Mouse (Mus musculus) left cerebral cortex, postnatal 14 days (tissue): Measurements from ENCODE around the gene Col4a2. TPM values are rescaled to one million over a fixed set of nuclear protein-coding genes. Genes with fewer than 3 reads are reported as not detected.

ENCODE experiments used
- DNase-seq, 2 experiments: peaks; one replicate each; pipeline ENCODE4 v3.0.0; 2021 to 2022; ENCODE audit warnings: low spot score in 2 of 2, mixed read lengths in 1 of 2
- intact Hi-C: fragments of 180-260 bp; cut with DNase I; formaldehyde crosslinking; loops from one replicate; pipeline ENCODE4 v1.15.1; 2025
- total RNA-seq, 2 experiments: library from RNA; stranded (reverse); gene quantifications; 2 replicates each; pipeline ENCODE4 v1.2.3; 2021

Col4a2 gene
- total RNA-seq, 2 experiments from 2014 or later = 72.4 to 78.6 TPM

DNA sequence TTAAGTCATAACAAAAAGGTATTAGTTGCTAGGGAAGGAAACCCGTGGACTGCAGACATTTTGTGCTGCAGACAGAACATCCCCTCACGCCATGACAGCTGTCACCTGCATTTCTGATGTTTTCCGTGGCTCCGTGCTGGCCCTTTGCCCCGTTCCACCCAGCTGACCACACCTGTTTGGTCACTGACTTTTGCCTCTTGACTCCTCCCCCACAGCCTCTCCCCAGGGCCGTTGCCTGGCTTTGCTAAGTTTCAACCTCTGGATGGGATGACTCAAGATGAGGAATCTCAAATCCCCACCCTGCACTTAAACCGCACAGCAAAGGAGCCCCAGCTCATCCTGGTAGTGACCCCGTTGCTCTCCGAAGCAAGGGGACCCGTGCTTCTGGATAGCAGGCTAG lies 33.6 kb downstream of the Col4a2 start:
- intact Hi-C loops = no loop called here
- DNase-seq = no peak

- intact Hi-C loops = no loop called here
These were observed 35.1 kb downstream of the Col4a2 start for GRCm38 (mm10) chr8:11347699-11348098.

GRCm38 (mm10) chr8:11348622-11349021 lies 36.0 kb downstream of the Col4a2 start:
- intact Hi-C loops = no loop called here
- no peak for DNase-seq

More at GRCm38 (mm10) chr8:11347699-11348098, 35.1 kb downstream of the Col4a2 start:
- DNase-seq = no peak

- no peak for DNase-seq
- intact Hi-C loops = no loop called here
These were observed 38.8 kb downstream of the Col4a2 start for GRCm38 (mm10) chr8:11351355-11351754.

DNA sequence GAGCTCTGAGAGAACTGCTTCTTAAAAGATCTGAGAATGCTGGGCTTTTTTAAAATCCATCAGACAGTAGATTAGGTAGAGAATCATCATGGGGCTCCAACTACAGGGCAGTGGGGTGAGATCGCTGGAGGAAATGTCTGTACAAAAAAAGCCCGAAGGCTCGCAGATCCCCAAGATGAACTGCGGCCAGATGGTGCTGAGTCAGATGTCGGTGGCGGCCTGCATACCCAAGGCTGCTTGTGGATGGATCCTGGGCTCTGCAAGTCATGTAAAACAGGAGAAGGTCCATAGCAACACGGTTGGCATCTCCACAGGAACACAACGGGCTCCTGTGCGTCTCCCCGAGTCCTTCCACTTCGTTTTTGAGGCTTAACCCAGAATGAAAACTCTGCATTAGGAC lies 39.9 kb downstream of the Col4a2 start:
- DNase-seq = peak; percentile 33 to 35
- intact Hi-C loops = no loop called here

GRCm38 (mm10) chr8:11354800-11355451 lies 42.3 kb downstream of the Col4a2 start:
- DNase-seq = no peak
- intact Hi-C loops = no loop called here

GRCm38 (mm10) chr8:11355900-11356299 lies 43.3 kb downstream of the Col4a2 start:
- intact Hi-C loops = no loop called here
- DNase-seq = no peak

DNA sequence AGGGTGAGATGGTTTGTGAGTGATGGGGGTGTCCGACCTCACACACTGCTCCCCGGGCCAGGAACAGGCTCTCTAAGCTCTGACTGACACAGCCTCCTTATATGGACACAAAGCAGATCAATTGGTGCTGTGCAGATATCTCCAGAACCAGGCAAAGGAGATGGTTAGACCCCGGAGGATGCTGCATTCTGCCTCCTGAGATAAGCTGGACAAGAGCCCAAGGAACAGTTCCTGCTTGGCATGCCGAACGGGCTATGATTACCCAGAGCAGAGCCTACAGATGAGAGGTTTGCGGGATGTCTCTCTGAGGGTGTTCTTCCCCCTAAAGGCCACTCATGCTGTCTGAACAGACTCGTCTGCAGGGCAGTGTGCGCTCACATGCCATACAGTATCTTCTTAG lies 44.2 kb downstream of the Col4a2 start:
- DNase-seq = no peak
- intact Hi-C loops = no loop called here

DNA sequence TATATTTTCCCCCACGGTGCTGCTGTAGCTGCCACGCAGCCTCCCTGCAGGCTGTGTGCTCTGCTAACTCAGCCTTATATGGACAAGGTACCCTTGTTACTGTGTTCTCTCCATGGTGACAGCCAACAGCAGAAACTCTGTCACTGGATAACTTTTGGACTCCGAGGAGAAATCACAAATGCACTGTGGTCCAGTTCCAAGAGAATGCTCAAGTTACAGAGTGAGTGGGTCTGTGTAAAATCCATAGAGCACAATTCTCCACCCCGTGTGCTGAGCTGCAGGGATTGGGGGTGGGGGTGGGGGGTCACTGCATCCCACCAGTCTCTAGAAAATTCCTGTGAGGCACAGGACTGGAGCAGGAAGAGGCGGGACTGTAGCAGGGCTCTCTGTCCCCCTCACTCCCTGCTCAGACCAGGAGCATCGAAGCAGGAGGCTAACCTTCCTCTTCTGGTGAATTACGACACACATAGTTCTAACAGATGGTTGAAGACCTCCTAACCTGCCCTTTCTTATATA lies 45.4 kb downstream of the Col4a2 start:
- intact Hi-C loops = no loop called here
- DNase-seq = peak in 1 of 2 experiments; percentile 31

DNA sequence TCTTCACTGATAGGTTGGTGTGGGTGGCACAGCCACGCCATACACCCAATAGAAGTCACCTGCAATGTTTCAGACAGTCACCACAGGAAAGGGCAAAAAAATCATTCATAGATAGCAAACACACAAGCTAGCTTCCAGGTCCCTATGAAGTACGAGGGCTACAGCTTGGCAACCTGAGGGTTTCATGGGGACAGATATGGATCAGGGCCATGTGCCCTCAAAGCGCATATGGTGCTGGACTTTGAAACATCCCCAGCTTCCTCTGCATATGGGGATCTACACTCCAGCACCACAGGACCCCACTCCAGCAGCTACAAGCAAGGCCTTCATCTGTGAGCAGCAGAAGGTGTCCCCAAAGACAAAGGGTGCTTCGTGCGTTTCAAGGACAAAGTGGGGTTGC lies 47.2 kb downstream of the Col4a2 start:
- intact Hi-C loops = no loop called here
- no peak for DNase-seq

DNA sequence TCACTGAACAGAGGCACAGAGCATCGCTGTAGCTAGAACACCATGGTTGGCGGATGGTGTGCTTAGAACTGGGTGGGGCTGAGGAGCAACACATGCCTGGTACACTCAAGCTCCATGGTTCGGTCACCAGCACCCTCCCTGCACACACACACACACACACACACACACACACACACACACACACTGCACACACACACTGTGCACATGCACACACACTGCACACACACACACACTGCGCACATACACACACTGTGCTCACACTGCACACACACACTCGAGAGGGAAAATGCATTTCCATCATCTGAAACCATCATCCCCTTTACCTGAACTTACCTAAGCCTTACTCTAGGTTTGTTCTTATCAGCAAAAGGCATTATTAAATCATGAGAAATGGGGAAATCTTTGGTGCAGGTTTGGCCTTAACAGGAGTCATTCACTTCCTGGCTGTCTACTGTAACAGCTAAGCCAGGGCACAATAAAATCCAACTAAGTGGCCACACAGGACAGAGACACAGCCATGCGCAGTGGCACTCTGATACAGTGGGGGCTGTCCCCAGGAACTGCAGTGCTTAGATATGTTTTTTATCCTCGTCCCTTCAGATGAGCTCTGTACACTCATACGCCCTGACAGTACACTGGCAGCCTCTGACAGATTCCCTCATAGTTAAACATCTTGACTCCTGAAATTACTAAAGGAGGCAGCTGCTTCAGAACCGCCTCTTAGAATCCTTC lies 49.1 kb downstream of the Col4a2 start:
- intact Hi-C loops = no loop called here
- no peak for DNase-seq

GRCm38 (mm10) chr8:11362278-11363214 lies 49.9 kb downstream of the Col4a2 start:
- DNase-seq = peak in 1 of 2 experiments; percentile 24
- intact Hi-C loops = no loop called here

DNA sequence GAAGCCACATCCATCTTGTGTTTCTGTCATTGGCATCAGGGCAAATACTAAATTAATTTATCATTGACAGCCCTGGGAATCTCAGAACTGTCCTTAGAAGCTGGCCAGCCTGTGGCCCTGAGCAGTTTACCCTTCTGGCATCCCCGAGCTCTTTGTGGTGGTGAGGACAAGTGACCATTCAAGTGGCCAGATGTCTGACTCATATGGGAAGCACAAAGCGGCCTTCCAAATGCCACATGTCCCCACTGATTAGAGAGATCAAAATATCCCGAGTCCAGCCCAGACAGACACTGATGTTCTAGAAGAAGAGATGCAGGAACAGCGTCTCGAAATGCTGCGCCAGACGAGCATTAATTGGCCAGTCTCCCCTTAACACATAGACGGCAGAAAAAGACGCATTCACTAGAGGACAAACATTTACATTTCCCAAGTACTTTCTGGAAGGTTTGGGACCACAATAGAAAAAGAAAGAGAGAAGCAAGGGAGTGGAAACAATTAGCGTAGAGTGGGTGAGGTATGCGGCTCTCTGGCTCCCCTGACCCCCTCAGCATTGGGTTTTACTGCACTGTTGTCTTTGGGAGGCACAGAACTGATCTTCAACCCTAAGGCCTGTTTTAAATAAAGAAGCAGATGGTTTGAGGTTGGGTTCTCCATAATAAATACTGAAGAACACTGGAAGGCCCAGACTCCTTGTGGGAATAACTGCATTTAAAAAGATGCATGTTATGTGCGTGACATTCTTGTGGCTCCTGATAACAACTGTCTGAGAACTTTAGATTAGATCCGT lies 50.9 kb downstream of the Col4a2 start:
- DNase-seq = no peak
- intact Hi-C loops = no loop called here

DNA sequence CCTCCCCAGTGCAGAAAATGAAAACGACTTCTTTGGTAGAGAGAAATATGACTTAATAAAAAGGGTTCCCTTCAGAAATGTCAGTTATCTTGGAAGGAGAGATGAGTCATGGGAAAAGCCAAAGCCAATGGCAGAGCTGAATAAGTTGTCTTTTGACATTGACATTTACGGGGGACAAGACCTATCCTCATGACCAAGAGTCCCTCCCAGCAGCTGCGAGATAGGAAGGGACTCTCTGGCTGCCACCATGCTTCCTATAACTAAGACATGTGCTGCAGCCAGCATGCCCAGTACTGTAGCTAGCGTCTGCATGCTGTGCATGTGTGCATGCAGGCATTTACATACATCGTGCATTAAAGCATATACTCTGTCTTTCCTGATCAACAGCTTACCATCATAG lies 53.6 kb downstream of the Col4a2 start:
- intact Hi-C loops = no loop called here
- no peak for DNase-seq

GRCm38 (mm10) chr8:11366741-11367140 lies 54.1 kb downstream of the Col4a2 start:
- intact Hi-C loops = no loop called here
- no peak for DNase-seq

GRCm38 (mm10) chr8:11367670-11368069 lies 55.1 kb downstream of the Col4a2 start:
- DNase-seq = no peak
- intact Hi-C loops = no loop called here

DNA sequence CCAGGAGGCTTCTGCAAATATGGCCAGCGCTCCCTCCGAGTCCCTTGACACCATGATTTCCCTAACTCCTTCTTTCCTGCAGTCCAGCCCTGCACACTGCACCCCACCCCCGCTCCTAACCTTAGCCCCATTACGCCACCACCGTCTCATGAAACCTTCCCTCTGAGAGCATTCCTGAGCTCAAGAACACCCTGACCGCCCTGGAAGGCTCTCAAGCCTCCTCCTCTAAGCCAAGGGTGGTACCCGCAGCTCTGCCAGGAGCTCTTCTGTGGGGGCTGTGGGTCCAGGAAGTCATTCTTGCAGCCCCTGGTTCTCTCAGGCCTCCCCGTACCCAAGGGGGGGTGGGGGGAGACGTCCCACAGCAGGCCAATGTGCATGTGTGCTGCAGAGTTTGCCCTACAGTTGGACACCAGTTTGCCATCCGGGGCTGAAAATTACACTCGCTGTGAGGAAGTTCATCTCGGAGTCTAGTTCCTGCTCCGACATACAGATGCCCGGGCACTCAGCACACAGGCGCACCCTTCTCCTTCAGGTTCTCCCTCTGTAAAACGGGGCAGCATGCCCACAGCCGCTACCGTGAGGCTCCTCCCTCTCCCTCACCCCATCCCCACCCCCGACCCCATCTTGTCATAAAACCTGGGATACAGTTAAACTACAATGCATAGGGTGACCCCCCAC lies 57.1 kb downstream of the Col4a2 start:
- intact Hi-C loops = no loop called here
- no peak for DNase-seq

GRCm38 (mm10) chr8:11371347-11371746 lies 58.7 kb downstream of the Col4a2 start:
- intact Hi-C loops = no loop called here
- no peak for DNase-seq

DNA sequence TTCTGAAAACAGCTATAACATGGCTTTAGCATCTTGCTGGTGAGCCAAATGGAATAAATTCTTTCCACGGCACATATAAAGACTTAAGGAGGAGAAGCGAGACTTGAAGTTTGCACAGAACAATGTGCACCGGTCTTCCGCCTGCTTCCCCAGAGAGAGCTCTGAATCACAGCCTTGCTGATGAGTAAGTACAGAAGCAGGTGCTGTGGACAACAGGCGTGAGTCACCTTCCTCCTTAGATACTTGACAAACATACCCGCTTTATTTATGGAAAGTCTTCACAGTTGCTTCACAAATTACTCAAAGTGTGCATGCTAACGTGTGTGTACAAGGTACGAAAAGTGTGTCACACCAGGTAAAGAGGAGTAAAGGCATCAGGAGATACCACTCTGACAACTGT lies 59.5 kb downstream of the Col4a2 start:
- intact Hi-C loops = no loop called here
- DNase-seq = peak in 1 of 2 experiments; percentile 42
